Mouse (Mus musculus) WW6 (cell line): ENCODE data around the gene Igsf10.
"Not testable (repeated sequence)": the region's sequence is repeated elsewhere in the genome, so short reads cannot be mapped to it uniquely, and the experiment has no call there.

ENCODE experiments used
- DNase-seq: peaks from one replicate; pipeline ENCODE4 v3.0.0-alpha.2; 2013; ENCODE audit warnings: low read depth, low spot score

Igsf10 gene

DNA sequence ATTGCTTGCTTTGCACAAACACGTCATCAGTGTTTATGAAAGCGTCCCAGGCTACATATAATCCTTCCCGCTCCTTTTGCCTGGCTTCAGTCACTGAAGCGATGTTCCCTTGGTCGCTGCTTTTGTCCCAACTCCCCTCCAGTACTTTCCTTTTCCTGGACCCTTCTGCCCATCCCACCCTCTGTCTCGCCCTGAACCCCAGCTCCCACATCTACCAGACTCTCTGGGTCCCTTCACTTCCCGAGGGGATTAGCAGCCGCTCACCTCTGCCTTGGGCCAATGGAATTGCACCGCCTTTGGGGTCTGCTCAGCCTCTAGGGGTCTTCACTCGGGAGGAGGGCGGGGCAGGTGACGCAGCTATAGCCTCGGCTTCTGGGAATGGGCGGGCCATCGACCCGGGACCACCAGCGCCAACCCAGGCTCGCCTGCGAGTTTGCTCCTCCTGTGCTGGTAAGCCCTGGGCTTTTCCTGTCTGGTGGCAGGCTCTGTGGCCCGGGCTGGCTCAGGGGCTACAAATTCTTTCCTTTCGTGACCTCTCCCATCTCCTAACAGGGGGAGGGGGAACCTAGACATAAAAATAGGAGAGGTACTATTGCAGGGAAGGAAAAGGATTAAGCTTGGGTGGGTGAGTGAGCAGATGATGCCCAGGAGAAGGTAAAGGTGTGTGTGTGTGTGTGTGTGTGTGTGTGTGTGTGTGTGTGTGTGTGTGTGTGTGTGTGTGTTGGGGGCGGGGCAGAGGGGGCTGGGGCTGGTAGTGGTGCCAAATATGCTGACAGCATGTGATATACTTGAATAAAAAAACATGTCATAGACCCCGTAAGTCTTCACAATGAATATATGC lies at the start of gene Igsf10:
Gene Igsf10, minus strand, starts transcription at position 330 of the 841 bp plus-strand sequence.
- DNase-seq, result peak; percentile 47

DNA sequence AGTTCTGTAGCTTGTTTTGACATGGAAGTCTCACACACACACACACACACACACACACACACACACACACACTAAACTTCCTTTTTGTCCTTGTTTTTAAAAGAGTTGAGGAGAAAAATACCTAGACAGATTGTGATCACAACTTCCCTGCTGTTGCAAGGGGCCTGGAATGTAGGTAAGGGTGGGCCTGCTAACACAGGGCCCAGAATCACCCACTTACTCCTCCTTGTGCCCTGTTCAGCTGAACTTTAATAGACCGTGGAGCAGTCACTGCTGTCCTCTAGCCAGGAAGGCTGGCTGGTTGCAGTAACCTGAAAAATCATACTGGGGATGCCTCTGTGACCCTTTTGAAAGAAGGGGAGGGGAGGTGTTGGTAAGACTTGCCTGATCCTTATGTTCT lies 41.4 kb upstream of the Igsf10 start:
- no peak for DNase-seq

DNA sequence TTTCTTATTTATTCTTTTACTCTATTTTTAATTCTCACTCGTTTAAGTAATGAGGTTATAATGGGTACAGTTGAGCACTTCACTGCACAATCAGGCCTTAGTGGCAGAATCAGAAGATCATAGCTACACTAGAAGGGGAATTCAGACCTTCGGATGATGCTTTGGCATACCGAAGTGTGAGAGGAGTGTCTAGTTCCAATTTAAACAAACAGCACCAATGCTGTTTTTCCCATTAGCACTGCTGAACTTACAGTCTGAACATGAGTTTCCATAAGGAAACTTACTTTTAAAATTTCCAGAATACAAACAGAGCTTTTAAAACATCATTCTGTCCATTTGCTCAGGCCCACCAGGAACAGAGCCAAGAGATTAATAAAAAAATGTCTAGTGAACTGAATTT lies 40.8 kb upstream of the Igsf10 start:
- no peak for DNase-seq

DNA sequence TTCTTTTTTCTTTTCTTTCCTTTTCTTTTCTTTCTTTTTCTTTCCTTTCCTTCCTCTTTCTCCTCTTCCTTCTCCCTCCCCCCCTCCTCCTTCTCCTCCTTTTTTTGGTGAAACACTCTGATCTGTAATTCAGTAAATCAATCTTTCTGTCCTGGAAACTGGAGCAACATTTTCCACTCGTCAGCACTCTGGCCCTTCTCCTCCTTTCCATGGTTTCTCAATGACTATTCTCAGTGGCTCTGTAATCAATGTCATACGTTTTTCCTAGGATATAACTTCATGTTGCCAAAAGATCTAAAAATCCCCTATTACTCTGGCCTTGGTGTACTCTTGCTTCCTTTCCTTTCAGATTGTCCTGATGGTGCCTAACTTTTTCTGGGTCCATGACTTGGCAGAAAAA lies 40.1 kb upstream of the Igsf10 start:
- no peak for DNase-seq

DNA sequence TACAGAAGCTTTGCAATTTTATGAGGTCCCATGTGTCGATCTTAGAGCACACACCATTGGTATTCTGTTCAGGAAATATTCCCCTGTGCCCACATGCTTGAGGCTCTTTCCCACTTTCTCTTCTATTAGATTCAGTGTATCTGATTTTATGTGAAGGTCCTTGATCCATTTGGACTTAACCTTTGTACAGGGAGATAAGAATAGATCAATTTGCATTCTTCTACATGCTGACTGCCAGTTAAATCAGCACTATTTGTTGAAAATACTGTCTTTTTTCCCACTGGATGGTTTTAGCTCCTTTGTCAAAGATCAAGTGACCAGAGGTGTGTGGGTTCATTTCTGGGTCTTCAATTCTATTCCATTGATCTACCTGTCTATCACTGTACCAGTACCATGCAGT lies 34.6 kb upstream of the Igsf10 start:
- DNase-seq, result not testable (repeated sequence)

DNA sequence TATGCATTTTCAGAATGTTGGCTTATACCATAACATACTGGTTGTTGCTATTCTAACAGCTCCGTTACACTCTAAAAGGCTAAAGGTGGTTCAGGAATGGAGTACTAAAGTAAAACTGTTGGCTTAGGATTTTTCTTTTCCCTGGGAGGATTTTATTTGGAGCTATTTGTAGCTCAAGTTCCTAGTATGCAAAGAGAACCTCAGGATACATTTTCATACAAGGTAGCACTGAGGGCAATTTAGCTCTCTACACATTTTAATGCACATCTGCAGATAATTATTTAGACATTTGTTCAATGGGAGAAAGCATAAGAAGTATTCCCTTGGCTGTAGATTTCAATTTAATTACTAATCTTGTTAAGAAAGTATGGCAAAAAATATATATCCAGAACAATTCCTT lies 17.7 kb upstream of the Igsf10 start:
- no peak for DNase-seq

DNA sequence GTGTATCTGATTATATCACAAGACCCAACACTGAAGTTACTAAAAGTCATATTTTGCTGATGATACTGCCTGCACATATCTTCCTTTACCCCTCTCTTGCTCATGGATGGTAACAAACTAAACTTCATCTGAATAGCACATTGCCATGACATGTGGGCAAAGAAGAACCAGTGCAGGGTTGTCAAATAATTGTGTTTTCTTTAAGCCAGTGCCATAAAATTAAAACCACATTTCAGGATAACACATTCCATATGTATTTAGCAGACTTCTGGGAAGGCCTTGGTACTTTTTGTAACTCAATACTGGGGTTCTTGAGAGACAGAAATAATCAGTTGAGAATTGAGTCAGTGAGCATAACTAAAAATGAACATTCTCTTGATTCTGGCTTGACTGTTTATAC lies 15.9 kb upstream of the Igsf10 start:
- no peak for DNase-seq

DNA sequence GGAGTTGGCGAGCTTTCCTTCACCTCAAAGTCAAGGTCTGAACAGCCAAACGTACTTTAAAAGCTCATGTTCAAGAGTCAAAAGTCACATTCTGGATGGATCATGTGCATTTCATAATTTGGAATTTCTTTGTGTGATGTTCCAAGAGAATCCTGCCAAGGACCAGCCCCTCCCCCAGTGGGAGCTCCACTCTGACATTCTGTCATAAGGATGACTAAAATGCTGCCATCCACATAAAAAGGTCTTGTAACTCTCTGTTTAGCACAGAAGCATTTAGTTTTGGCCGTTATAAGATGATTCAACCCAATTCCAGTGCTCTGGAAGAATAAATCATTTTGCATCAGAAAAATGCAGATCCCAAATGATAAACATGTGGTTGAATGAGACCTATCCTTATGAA lies 10.0 kb upstream of the Igsf10 start:
- no peak for DNase-seq

DNA sequence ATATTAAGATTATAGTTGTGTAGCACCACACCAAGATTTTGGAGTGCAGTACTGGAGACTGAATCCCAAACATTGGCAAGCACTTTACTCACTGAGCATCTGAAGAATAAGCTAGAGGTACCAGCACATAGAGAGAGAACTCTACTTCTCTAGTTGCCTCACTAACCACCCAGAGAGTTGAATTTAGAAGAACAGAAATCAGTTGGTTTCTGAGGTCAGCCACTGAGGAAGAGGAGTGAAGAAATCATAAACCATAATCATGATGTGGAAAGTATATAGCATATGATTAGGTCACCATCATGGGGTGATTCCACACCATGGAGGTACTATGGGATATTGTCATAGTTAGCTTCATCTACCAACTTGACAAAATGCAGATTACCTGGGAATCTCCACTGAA lies 7.6 kb upstream of the Igsf10 start:
- DNase-seq, result no peak

DNA sequence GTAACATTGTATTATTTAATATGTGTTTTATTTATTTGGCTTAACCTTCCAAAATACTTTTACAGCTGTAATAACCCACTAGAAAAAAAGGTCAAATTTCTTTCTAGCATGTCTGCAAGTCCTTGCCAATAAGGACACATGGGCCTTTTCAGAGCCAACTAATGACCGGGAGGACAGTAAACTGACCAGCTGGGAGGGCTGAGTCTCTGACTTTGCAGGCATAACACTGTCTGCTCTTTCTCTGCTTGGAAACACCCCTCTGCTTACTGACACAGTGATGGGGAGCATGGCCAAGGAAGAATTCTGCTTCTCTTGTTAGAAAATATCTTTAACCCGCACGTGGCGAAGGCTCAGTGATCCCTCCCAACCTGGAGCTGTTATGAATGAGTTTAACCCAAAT lies 1.2 kb downstream of the Igsf10 start:
- no peak for DNase-seq

DNA sequence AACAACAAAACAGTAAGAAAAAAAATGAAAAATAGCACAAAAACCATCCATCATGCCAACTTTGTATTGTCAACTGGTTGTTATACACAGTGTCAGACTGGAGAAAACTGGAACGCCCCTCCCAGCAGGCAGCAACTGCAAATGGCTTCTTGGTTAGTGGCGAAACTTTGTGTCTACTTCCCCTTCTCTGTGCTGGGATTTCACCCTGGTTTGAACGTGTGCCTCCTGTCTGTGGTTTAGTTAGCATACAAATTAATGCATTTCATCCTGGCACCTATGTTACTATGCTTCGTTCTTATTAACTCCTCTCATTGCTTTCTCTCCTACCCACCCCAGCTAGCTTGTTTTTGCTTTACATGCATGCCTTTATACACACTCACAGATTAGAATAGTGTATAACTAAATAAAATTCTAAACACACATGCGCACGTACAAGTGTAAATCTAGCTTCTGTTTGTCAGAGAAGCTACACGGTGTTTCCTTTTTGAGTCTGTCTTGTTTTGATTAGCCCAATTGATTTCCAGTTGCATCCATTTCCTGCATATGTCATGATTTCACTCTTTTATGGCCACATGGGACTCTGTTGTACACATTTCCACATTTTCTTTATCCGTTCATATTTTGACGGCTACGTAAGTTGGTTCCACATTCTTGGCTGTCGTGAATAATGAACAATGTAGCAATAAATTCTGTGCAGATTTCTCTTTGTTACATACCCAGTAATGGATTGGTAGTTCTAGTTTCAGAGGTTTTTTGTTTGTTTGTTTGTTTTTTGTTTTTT lies 2.4 kb downstream of the Igsf10 start:
- no peak for DNase-seq

DNA sequence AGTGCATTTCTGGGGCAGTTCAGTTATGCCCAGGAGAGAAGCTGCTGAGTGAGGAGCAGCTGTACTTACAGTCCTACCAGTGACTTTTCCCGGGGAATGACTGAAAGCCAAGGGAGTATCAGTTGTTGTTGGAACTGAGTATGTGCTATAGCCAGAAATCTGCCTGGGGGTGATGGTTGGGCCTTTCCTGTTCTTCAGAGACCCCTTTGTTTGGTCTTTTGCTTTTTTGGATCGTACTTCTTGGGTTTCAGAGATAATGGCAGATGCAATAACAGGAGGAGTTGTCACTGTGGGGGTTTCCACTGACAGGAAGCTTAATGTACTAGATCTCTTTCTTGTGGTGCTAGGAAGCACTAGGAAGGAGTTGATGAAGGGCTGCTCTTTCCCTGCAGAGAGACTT lies 15.7 kb downstream of the Igsf10 start:
- DNase-seq, result no peak

DNA sequence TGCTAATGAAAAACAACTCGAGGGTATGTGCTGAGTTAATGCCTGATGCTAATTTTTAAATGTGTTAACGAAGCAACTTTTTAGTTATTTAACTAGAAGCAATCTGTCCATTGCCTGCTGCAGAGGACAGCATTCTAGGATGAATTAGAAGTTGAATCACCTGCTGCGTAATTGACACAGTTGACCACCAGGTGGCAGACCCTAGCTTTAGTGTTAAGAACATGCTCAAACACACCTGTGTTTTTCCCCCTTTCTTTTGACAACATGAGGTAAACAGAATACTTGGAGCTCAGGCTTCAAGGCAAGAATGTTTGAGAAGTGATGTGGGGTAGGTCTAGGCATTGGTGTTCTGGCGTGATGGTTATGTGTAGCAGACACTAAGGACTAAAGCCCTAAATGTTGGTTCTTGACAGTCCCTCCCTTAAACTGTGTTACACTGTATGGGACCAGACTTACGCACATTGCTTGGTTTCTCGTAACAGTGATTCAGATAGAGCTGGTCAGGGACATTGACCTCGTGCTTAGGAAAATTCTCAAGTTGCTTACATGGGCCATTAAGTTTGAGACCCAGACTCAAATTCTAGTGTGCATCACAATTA lies 22.8 kb downstream of the Igsf10 start:
- peak; percentile 24 for DNase-seq

DNA sequence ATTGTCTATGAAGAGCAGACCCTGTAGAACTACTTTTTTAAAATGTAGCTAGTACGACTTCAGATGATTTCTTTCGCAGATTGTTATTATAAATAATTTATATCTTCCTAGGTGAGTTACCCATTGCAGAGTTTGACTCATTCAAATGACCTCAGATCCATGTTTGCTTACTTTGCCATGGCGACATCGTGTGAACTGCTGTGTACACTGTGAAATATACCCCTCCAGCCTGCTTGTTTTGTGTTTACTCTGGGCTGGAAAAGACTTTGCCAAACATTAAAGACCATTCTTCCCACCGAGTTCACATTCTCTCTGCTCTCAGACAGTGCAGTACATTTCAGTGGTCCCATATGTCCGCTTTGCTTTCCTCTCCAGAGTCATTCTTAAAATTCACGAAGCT lies 28.1 kb downstream of the Igsf10 start:
- no peak for DNase-seq

DNA sequence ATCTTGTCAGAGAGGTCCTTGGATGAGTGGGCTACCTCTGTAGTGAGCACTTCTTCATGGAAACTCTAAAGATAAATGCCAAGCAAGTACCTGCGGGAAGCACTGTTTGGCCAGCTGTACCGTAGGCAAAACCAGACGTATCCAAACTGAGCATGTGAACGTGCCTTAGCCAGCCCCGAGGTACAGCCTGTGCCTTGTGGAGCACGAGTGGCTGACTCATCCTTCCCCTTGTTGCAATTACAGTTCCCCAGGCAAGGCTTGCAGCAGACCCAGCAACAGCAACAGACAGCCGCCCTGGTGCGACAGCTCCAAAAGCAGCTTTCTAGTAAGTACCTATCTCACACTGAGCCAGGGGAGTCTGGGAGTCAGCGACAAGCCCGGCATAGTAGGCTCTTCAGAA lies 31.6 kb downstream of the Igsf10 start:
- DNase-seq, result no peak

DNA sequence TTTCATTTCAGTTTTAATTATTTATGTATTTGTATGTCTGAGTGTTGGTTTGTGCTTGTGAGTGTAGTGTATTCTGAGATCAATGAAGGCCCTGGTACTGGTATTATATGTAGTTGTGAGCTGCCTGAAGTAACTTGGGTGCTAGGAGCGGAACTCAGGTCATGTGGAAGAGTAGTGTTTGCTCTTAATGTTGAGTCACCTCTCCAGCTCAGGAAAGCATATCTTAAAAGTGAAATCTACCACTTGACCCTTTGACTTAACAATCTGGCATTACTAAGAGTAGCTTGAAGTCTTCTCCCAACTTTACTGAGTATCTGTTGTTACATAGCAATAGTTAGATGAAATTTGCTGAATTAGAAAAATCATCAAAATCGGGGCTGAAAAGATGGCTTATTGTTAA lies 38.7 kb downstream of the Igsf10 start:
- no peak for DNase-seq

DNA sequence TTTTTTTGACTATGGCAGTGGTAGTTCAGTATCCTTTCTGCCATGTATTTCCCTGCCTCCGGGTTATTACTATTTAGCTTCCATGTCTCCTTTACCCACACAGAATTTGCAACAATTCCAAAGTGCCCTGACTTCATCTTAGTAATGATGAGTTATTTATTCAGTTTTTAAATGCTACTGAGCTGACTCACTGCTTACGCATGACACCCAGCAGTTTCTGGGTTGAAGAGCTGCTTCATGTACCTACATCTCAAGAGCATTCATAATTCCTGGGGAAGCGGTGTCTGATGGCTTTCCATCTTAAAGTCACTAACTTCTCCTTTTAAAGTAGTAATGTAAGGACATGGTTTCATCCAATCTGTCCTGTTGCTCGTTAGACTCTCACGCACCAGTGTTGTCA lies 39.2 kb downstream of the Igsf10 start:
- no peak for DNase-seq

DNA sequence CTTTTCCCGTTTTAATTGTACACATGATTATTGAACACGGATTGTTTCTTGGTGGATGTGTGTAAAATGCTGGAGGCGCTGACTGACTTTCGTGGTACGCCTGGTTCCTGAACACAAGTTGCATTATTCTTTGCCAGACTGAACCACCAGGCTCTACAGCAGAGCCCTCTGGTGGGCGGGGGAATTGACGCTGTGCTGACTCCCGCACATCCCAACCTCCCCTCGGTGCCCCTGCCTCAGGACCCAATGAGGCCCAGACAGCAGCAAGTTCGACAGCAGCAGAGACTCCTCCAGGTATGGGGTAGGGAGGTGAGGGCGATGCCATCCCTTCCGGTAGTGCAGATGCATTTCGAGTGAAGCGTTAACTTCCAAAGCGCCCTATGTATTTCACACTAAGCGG lies 46.5 kb downstream of the Igsf10 start:
- peak; percentile 24 for DNase-seq

DNA sequence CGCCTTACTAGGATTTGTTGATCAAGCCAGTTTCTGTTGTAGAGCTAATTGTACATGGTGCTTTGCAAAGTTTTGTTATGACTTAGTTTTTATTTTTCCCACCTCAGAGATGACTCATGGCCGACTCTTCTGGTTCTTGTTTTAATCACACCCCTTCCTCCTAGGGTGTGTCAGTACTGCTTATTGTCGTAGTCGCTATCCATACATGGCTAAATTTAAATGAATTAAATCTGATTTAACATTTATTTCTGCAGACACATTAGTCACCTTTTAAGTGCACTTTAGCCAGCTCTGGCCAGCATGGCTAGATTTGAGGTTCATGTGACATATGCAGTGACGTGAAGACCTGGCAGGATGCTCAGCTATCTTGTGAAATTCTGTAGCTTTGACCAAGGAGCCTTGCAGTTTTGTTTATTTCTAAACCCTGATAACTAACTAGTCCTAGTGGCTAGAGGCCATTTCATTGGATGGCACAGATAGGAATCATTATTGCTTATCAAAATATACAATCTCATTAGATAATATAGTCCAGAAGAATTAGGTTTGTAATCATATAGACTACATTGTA lies 47.5 kb downstream of the Igsf10 start:
- no peak for DNase-seq

DNA sequence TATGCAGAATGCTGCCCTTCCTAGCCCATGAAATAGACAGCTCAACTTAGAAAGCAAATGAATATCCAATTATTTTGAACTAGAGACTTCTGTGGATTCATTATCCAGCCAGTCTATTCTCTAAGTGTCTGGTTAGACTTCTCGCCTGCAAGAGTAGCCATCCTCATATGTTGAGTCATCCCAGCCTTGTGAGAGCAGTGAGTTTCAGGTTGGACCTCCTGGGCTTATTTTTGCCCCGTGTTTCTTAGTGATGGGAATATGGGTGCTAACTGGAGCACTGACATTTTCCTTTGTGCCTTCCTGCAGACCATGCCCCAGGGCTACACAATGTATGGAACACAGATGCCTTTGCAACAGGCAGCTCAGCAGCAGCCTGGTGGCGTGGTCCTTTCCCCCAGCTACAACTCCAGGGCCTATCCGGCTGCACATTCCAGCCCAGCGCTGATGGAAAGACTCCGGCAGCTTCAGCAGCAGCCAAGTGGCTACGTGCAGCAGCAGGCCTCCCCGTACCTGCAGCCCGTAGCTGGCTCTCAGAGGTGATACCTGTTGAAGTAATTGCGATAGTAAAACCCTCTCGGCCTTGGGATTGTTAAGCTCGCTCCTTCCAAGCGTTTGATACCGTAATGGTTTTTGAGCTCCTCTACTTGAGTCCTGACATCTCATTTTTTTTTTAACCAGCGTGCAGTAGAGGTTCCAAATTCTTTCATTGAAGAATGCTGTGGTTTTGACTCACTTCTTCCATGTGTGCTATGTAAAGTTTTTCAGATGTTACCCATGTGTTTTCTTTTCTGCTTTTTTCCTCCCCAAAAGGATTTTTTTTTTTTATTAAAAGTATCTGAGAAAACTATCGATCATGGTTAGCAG lies 48.3 kb downstream of the Igsf10 start:
- no peak for DNase-seq

DNA sequence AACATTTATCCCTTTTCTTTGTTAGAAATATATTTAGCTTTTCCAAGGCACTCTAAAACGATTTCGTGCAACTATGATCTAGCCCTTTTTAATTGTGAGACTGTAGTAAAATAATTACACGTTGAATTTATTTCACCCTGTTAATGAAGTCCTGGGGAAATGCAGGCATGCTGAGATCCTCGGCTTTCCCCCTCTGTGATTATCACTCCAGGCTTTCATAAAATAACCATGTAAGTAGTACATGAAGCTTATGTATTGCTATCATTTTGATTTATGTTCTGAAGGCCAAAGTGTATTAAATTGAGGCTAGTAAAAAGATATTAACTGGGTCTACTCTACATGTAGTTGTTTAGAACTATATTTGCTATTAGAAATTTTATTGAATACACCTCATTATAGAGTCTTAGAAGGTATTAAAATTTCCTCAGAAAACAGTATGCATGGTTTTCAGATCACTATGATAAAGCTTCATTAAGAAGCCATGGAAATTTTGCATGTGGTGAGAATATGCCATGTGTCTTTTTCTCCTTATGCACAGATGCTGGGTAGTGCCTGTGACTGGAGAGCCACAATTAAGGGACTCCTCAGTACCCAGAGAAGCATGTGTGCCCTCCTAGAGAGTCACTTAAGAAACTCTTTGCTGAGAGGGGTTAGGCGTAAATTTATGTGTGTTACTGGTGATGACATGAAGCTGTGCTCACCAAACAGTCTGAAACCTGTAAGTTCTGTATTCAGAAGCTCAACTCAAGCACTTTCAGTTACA lies 50.6 kb downstream of the Igsf10 start:
- no peak for DNase-seq
